Mouse (Mus musculus) lung, postnatal 0 days (tissue): ENCODE data around the gene Elovl5. TPM values are rescaled to one million over a fixed set of nuclear protein-coding genes. Genes with fewer than 3 reads are reported as not detected.

ENCODE experiments used
- ATAC-seq: fragments of 200-750 bp; cut with Nextera tagmentation; 2 replicates; pipeline ENCODE4 v1.8.0; 2017; ENCODE audit warnings: moderate library complexity
- DNase-seq: peaks from one replicate; pipeline ENCODE4 v3.0.0-alpha.2; 2016; ENCODE audit warnings: low spot score
- H3K27ac ChIP-seq: fragments of 300-500 bp; sonication (generic); 2 replicates; pipeline ENCODE4 v1.5.1; 2014; ENCODE audit warnings: antibody characterized with exemption, mild to moderate bottlenecking, low read length, mixed read lengths
- H3K27me3 ChIP-seq: fragments of 300-500 bp; sonication (generic); replicated peaks from 2 replicates; pipeline ENCODE4 v1.6.1; 2014; ENCODE audit warnings: low read length, mixed read lengths; ENCODE audit not compliant: insufficient read depth
- H3K36me3 ChIP-seq: fragments of 300-500 bp; sonication (generic); 2 replicates; pipeline ENCODE4 v1.6.1; 2014; ENCODE audit warnings: low read length, mixed read lengths; ENCODE audit not compliant: insufficient read depth
- H3K4me1 ChIP-seq: fragments of 300-500 bp; sonication (generic); 2 replicates; pipeline ENCODE4 v1.6.1; 2014; ENCODE audit warnings: antibody characterized with exemption, low read depth, low read length, mixed read lengths; ENCODE audit not compliant: insufficient read depth
- H3K4me2 ChIP-seq: fragments of 300-500 bp; sonication (generic); replicated peaks from 2 replicates; pipeline ENCODE4 v1.6.1; 2014; ENCODE audit warnings: low read depth, mild to moderate bottlenecking, low read length, moderate library complexity, mixed read lengths
- H3K4me3 ChIP-seq: fragments of 300-500 bp; sonication (generic); 2 replicates; pipeline ENCODE4 v1.5.1; 2014; ENCODE audit warnings: low read depth, low read length
- H3K9ac ChIP-seq: fragments of 300-500 bp; sonication (generic); replicated peaks from 2 replicates; pipeline ENCODE4 v1.6.1; 2014; ENCODE audit warnings: low read depth, mild to moderate bottlenecking
- H3K9me3 ChIP-seq: fragments of 300-500 bp; sonication (generic); 2 replicates; pipeline ENCODE4 v1.6.1; 2016; ENCODE audit warnings: low read length, mixed read lengths
- CTCF ChIP-seq: IDR thresholded peaks from 2 replicates; pipeline ENCODE4 v1.5.1; 2016; ENCODE audit warnings: antibody characterized with exemption, mild to moderate bottlenecking
- EP300 ChIP-seq: IDR thresholded peaks from 2 replicates; pipeline ENCODE4 v1.6.1; 2016; ENCODE audit warnings: antibody characterized with exemption, mild to moderate bottlenecking, control low read depth
- WGBS: fragments of 180-500 bp; shearing (Covaris S2); extraction: QIAGEN DNeasy Blood & Tissue Kit; methylation state at CpG from one replicate; pipeline ENCODE4 v1.1.7; 2014; 5-methylcytosine and 5-hydroxymethylcytosine counted together
- polyA plus RNA-seq: library from polyadenylated mRNA; unstranded; fragments of >200 nt; fragmentation: Nextera tagmentation; extraction: Ambion mirVana; gene quantifications from 2 replicates; pipeline ENCODE4 v1.2.1, GENCODE M21; 2015

The Elovl5 gene
- polyA plus RNA-seq, 1 experiment from 2014 or later = 213 TPM

GRCm38 (mm10) chr9:78006209-78007001 lies 89.2 kb downstream of the Elovl5 start:
- no peak overlapping the region for H3K27ac ChIP-seq
- no peaks in the 10 kb centered on the region for H3K36me3 ChIP-seq
- TF ChIP-seq CTCF (peak; percentile 98), EP300 (no peak)
- ATAC-seq = peak; percentile 80
- no peaks in the 10 kb centered on the region for H3K27me3 ChIP-seq
- no peaks in the 10 kb centered on the region for H3K4me1 ChIP-seq
- no peak overlapping the region for H3K4me3 ChIP-seq
- H3K9ac ChIP-seq = no peak overlapping the region
- H3K4me2 ChIP-seq = no peak overlapping the region
- WGBS = 47% methylated on average over 19 of the region's 19 CpGs
- H3K9me3 ChIP-seq = no peaks in the 10 kb centered on the region
- peak; percentile 93 for DNase-seq

DNA sequence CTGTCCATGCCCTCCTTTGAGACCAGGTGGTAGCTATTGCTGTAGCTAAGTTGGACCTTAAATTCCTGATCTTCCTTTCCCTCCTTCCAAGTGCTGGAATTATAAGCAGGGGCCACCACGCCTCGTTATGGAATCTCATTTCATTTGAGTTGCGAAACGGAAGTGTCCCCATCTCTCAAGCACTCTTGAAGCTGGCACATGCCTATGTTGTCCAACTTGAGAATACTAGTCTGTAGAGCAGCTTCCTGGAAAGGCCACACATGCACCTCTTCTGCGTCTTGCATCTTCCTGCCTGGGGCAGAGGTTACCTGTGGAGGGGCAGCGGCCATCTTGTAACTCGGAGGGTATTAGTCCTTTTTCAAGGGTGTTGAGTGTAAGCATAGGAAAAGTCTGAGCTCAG lies 92.2 kb downstream of the Elovl5 start:
- TF ChIP-seq CTCF (no peak), EP300 (peak; percentile 99)
- no peak overlapping the region for H3K9ac ChIP-seq
- H3K9me3 ChIP-seq = no peaks in the 10 kb centered on the region
- WGBS = 59% methylated on average over 7 of the region's 7 CpGs
- peak; percentile 90 for ATAC-seq
- H3K4me1 ChIP-seq = no peaks in the 10 kb centered on the region
- H3K27me3 ChIP-seq = no peaks in the 10 kb centered on the region
- H3K27ac ChIP-seq = peak overlapping the region; percentile 64
- no peak overlapping the region for H3K4me3 ChIP-seq
- H3K4me2 ChIP-seq = no peak overlapping the region
- peak; percentile 87 for DNase-seq
- no peaks in the 10 kb centered on the region for H3K36me3 ChIP-seq

- H3K9ac ChIP-seq = no peak overlapping the region
- H3K9me3 ChIP-seq = no peaks in the 10 kb centered on the region
- 74% methylated on average over 5 of the region's 5 CpGs for WGBS
- TF ChIP-seq EP300 = no peak
- no peak for TF ChIP-seq CTCF
- 0 out of 2 replicates have a peak overlapping the region, but pooled peaks have one; percentile 64 for H3K27ac ChIP-seq
- DNase-seq = no peak
- H3K36me3 ChIP-seq = no peaks in the 10 kb centered on the region
- H3K4me3 ChIP-seq = no peak overlapping the region
- H3K4me1 ChIP-seq = no peaks in the 10 kb centered on the region
- no peak overlapping the region for H3K4me2 ChIP-seq
- H3K27me3 ChIP-seq = no peaks in the 10 kb centered on the region
- no peak for ATAC-seq
Measured at GRCm38 (mm10) chr9:78010187-78010586, 93.0 kb downstream of the Elovl5 start.

DNA sequence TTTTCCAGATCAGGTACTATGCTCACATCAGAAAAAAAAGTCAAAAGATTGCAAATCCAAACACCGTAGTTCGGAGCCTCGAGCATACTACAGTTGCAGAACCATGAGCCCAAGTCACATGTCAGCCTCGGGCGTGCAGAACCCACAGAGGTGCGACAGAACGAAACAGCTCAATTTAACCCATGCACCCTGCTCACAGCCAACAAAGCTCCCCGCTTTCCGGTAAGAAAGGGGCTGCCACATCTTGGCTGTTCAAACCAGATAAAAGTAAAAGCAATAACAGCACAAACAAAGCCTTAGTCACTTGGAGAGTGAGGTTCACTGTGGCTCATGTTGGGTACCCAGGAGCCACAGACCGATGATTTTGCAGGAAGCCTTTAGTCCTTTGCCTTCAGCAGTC lies 93.5 kb downstream of the Elovl5 start:
- no peak overlapping the region for H3K9ac ChIP-seq
- ATAC-seq (no peak), DNase-seq (no peak)
- no peak overlapping the region for H3K4me2 ChIP-seq
- H3K4me3 ChIP-seq = no peak overlapping the region
- WGBS = 82% methylated on average over 10 of the region's 10 CpGs
- no peaks in the 10 kb centered on the region for H3K4me1 ChIP-seq
- H3K36me3 ChIP-seq = no peaks in the 10 kb centered on the region
- no peak overlapping the region for H3K27ac ChIP-seq
- TF ChIP-seq EP300 (no peak), CTCF (no peak)
- no peaks in the 10 kb centered on the region for H3K9me3 ChIP-seq
- no peaks in the 10 kb centered on the region for H3K27me3 ChIP-seq

GRCm38 (mm10) chr9:78012066-78012465 lies 94.9 kb downstream of the Elovl5 start:
- Histone ChIP-seq H3K27me3 (no peaks in the 10 kb centered on the region), H3K4me2 (no peak overlapping the region), H3K9ac (no peak overlapping the region), H3K9me3 (no peaks in the 10 kb centered on the region), H3K27ac (no peak overlapping the region), H3K4me3 (no peak overlapping the region), H3K36me3 (no peaks in the 10 kb centered on the region), H3K4me1 (no peaks in the 10 kb centered on the region)
- DNase-seq (no peak), ATAC-seq (no peak)
- 80% methylated on average over 4 of the region's 4 CpGs for WGBS
- TF ChIP-seq CTCF (no peak), EP300 (no peak)

- Histone ChIP-seq H3K36me3 (no peaks in the 10 kb centered on the region), H3K27ac (no peak overlapping the region), H3K27me3 (no peaks in the 10 kb centered on the region), H3K4me3 (no peak overlapping the region), H3K4me1 (no peaks in the 10 kb centered on the region), H3K9me3 (no peaks in the 10 kb centered on the region), H3K4me2 (no peak overlapping the region), H3K9ac (no peak overlapping the region)
- TF ChIP-seq CTCF = no peak
- no peak for TF ChIP-seq EP300
- ATAC-seq (no peak), DNase-seq (no peak)
- WGBS = 86% methylated on average over 5 of the region's 5 CpGs
Measured at GRCm38 (mm10) chr9:78012681-78013080, 95.5 kb downstream of the Elovl5 start.
